Mouse (Mus musculus): ENCODE measurements at regions not wholly inside any gene's neighbourhood (a gene's known extent, or its start where the extent isn't known, plus 50 kb on each side); places are given as distances from the start of the nearest gene placed in this dataset.

DNA sequence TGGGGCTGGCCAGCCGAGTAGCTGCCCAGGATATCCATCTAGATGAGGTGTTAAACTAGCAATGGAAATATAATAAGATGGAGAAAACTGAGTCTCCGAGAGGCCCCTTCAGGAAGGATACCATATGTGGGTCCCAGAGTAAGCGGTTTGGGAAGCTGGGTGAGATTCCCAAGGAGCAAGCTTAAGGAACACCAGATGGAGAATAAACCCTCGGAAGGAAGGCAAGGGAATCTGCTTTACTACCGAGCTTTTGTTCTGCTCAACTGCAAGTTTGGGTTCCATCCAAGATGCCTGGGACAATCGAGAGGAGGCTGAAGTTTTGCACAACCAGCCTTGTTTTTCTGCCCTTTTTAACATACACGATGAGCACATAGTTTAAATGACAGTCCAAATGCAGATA is 164.9 kb upstream of the Osr1 start:
- DNase-seq (ENCODE audit: low spot score in 2 of 2): no peak

DNA sequence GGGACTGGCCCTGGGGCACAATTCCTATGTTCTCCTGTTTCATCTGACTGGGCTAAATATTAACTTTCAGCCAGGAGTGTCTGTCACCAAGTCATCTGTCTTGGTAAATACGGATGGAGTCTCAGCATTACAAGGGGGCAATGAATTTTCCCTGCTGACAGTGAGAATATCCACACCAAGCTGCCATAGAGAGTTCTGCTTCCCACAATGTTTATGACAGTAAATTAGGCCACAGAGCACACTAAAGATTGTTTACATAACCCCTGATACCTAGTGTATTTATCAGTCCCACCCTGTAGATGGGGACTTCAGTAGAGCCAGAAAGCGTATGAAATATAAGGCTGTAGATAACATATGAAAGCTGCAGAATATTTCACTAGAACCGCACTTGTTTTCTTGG is 150.6 kb upstream of the Osr1 start:
- DNase-seq (ENCODE audit: low spot score in 2 of 2): no peak

DNA sequence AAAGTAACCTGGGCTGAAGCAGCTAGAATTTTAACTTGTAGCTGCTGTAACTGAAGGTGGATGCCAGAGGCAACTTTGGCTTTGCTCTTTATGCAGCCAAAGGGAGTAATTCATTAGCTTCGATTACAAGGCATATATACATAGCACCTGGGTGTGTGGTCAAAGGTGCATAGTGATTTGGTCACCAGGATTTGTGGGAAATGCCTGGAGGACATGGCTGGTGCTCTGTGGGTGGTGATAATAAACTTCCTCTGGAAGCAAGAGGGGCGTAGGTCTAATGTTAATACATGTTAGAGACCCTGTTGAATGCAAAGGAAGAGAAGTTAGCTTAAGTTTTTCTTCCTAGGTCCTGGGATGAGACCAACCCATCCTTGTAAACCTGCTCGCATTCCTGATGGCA is 139.3 kb upstream of the Osr1 start:
- DNase-seq (ENCODE audit: low spot score in 2 of 2): no peak

DNA sequence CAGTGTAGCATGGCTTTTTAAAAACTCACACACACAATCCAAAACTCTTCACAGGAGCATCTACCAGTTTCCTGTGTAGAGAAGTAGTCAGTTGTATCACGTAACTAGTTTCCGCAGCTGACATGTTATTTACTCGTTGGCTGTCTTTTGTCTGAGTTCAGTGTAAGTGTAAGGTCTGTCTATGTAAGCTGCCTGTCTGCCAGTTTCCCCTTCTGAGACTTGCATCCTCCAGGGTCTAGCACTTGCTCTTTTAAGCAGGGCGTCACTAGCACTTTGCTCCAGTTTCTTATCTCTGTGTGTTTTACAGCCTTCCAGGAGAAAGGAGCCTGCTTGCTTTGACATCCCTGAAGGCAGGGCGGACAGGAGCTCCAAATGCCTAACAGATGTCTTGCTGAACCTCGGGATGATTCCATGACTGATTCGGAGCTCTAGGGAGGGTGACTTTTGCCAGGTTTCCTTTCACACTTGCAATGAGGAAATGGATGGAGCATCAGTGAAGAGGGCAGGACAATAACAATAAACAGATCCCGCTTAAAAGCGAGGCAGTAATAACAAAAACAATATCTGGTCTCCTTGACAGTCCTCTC is 131.2 kb upstream of the Osr1 start:
- DNase-seq (ENCODE audit: low spot score in 2 of 2): no peak

DNA sequence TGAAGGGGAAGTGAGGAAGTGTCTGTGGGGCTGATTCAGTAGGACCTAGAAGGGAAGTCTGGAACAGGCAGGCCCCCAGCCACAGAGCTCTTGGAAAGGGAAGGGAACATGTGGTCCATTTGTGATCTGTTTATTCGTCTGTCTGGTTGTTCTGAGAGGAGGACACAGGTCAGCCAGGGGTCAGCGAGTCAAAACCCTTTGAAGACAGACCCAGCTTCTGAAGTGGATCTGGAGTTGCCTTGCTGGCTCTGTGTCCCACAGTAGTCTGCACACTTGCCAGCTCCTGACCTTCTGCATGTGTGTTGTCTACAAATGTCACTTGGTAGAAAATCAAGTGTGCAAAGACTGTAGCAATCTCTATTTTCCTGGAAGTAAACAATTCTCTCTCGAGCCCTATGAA is 119.3 kb upstream of the Osr1 start:
- DNase-seq (ENCODE audit: low spot score in 2 of 2): no peak

DNA sequence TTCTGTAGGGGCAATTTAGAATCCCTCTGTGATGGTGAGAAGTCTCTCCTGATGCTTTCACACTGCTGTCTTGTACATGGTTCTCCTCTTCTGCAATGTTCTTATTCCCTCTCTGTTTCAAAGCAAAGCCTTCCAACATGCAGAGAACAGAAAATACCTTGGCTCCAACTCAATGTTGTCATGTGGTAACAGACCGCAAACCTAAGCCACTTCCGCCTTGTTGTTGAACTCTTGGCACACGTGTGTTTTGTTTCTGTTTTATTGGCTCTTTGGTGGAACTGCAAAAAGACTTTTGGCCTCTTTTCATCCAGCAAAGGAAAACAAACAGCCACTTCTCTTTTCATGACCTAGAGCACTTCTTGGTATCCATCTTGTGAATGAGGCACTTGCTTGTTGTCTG is 109.7 kb upstream of the Osr1 start:
- no peak for DNase-seq (ENCODE audit: low spot score in 2 of 2)

DNA sequence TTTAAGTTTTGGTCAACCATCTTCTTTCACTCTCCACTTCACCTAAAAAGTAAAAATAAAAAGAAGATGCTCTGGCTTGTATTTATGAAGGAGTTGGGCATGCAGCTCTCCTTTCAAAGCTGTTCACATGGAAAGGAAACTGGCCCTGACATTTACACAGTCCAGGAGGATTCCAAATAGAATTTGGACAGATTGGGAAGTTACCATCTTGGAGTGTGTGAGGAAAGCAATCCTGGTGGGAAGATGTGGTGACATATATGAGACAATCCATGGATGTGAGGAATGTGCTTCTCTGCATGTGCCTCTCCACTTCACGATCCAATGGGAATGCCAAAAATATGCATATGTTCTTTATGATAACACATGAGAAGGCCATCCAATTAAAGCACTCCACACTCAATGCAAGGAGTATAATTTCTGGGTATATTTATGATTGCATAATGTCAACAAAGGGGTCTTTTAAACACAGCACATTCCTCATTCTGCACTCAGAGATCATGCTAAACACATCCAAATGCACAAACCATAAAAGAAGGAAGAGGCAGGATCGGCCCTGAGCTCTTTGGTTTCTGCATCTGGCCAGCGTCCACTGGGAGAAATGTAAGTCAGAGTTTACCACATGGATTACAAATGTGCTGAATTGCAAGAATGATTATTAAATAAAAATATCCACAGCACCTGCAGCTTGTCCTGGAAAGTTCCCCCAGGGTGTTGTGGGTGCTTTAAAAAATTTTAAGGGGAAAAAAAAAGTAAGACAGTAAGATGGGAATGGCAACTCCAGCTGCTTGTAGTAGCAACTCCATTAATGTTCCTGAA is 100.1 kb upstream of the Osr1 start:
- DNase-seq (ENCODE audit: low spot score in 2 of 2): no peak

DNA sequence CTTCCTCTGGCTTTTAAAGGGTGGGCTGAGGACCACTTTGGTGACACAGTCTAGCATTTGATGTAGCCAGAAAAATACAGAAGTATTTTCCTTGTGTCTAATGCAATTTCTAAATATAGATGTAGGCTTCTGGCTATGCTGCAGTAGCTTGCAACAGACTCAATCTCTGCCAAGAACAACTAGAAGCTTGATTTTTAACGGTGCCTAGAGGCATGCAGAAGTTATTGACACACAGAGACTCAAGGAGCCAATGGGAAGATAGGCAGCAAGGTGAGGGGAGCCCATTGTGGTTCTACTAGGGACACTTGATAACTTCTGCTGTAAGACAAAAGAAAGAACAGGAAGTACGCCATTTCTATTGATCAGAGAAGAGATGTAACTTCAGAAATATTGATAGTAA is 94.1 kb upstream of the Osr1 start:
- DNase-seq (ENCODE audit: low spot score in 2 of 2): no peak

DNA sequence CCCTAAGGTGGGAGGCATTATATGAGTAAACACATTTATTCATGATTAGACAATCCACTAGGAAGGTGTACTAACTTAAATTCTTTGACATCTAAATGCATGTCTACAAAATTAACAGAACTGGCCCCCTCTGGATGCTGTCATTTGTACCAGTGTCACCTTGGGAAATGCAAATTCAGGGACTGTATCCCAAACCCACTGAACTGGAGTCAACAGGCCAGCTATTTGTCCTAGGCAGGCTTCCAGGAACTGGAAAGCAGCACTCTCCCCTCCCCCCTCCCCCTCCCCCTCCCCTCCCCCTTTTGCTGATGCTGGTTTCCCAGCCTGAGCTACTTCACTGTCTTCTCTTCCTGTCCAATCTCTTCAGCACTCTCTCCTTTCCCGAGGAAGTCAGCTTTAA is 91.7 kb upstream of the Osr1 start:
- DNase-seq (ENCODE audit: low spot score in 2 of 2): no peak

DNA sequence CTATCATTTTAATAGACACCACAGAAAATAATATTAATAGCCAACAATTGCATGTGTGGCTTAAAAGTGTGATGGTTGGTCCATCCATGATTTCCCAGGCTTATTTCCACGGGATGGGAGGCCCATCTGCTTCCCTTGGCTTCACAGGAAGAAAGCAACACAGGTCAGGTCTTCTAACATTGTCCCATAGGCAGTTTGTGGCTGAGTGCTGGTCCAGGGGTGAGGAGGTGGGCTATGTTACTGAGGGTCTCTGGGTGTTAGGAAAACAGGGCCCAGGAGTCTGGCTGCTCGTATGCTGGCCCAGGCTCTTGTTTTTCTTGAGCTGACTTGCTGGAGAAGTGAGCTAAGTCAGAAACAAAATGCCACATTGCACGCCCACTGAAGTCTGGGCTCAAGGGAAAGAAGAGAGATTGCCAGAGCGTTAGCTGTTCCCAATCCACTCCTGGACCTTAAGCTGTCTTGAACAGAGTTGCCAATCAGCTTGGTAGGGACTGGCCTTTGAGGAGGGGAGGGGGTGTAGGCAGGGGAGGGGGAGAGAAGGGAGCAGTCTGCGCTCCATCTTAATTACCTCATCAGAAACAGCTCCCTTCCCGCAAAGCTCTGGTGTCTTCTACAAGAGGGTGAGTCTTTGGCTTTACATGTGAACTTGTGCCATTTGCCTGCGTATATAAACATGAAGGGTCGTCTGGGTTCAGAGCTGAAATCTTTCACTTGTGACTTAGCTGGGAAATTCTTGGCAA is 82.1 kb upstream of the Osr1 start:
- peak in 1 of 2 experiments; percentile 11 for DNase-seq (ENCODE audit: low spot score in 2 of 2)

DNA sequence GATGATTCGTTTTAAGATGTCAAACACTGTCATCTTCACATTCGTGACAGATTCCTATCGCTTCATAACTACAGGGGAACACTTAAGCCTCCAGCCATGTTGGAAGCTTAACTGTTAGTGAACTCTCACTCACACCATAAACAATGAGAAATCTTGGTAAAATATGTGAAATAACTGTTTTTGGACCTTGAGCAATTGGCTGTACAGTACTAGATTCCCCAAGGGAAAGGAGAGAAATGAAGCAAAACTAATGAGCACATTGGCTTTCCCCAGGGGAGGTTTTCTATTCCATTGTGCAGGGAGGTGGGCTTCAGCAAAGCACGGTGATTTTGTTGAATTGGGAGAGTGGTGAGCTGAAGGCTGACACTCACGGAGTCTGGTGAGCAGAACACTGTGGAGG is 56.0 kb upstream of the Osr1 start:
- no peak for DNase-seq (ENCODE audit: low spot score in 2 of 2)

DNA sequence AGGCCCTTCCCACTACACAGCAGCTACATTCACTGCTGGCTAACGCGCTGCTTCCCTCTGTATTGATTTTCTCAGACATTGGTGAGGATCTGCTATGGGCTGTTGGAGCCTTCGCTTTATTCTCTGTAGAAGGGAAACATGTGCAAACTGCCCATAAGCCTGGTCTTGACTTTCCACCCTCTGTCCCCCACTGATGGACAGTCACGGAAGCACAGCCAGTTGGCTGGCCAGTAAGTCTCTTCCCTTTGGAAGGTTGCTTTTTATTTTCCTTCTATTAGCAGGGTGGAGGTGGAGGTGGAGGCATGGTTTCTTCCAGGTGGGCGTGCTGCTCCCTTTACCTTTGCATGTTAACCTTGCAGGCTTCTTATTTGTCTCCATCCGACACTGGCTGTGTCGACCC is 51.1 kb upstream of the Osr1 start:
- DNase-seq (ENCODE audit: low spot score in 2 of 2): no peak

DNA sequence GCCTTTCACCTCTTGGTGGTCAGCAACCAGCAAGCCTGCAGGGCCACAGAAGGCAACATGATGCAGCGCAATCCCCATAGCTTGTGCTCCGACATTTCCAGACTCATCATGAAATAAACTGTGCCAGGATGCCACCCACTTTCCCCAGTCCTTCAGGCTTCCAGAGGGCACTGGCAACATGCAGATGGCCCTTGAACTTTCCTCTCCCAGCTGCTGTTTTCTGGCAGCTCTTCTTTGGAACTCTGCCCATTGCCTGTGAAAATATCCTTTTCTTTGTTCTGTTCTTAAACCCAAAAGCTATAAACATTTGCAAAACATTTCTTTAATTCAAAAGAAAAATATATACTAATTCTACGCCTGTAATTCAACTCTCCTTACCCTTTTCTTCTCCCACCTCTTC is 50.6 kb upstream of the Osr1 start:
- no peak for DNase-seq (ENCODE audit: low spot score in 2 of 2)

All from layer of hippocampus, postnatal 10 days (tissue).